Mouse (Mus musculus): ENCODE measurements around the gene Stkld1. TPM values are rescaled to one million over a fixed set of nuclear protein-coding genes. Genes with fewer than 3 reads are reported as not detected.

Stkld1 gene
- polyA plus RNA-seq, 1 experiment from 2014 or later: 0.13 TPM

DNA sequence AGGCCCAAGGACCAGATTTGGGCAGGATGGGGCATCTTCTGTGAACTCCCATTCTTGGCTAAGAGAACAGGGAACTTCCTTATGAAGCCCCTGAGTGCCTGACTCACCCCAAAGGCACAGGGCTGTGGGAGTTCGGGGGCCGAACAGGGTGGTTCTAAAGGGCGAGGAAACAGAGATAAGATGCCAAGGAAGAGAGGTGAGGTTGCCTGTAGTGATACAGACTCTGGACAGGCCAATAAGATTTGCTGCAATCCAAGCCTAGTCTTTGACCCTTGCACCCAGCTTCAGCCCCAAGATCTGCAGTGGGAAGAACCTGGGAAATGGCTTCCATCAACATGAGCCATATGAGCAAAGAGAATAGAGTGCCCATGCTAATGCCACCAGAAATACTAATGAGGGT is 9.4 kb downstream of the Stkld1 start:
- WGBS: 73% methylated on average over 3 of the region's 3 CpGs
- H3K27me3 ChIP-seq (replicated peaks; ENCODE audit: insufficient read depth, low read length): no peaks in the 10 kb centered on the region
- no peak overlapping the region for H3K4me2 ChIP-seq (replicated peaks; ENCODE audit: low read depth, low read length)
- no peaks in the 10 kb centered on the region for H3K9me3 ChIP-seq (ENCODE audit: low read length)
- DNase-seq (ENCODE audit: low spot score) (no peak), ATAC-seq (no peak)
- no peaks in the 10 kb centered on the region for H3K36me3 ChIP-seq (ENCODE audit: insufficient read depth, low read length)
- no peak overlapping the region for H3K27ac ChIP-seq (ENCODE audit: low read length)
- no peak overlapping the region for H3K9ac ChIP-seq (replicated peaks; ENCODE audit: low read depth)
- H3K4me3 ChIP-seq (ENCODE audit: low read depth, low read length): no peak overlapping the region
- no peak for TF ChIP-seq EP300 (IDR thresholded peaks at IDR 0.05)
- no peak for TF ChIP-seq CTCF (IDR thresholded peaks at IDR 0.05)
- no peaks in the 10 kb centered on the region for H3K4me1 ChIP-seq (ENCODE audit: insufficient read depth, low read depth, low read length)

DNA sequence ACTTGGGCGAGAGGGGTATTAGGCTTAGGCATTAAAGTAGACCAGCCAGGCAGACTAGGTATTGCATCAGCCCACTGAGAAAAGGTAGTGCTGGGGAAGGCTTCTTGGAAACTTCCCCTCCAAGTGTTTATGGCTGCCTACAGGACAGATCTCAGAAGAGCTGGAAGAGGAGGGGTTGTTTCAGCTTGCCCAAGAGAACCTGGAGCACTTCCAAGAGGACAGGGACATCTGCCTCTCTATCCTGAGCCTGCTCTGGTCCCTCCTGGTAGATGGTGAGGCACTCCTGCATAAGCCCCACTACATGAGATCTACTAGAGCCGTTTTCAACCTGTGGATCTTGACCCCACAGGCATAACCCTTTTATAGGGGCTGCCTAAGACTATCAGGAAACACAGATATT is 16.6 kb downstream of the Stkld1 start:
- Histone ChIP-seq H3K9me3 (ENCODE audit: low read length) (no peaks in the 10 kb centered on the region), H3K27me3 (replicated peaks; ENCODE audit: insufficient read depth, low read length) (no peaks in the 10 kb centered on the region), H3K27ac (ENCODE audit: low read length) (no peak overlapping the region), H3K4me2 (replicated peaks; ENCODE audit: low read depth, low read length) (no peak overlapping the region), H3K4me3 (ENCODE audit: low read depth, low read length) (no peak overlapping the region), H3K4me1 (ENCODE audit: insufficient read depth, low read depth, low read length) (no peaks in the 10 kb centered on the region), H3K36me3 (ENCODE audit: insufficient read depth, low read length) (peaks cover 11% of the 10 kb centered on the region), H3K9ac (replicated peaks; ENCODE audit: low read depth) (no peak overlapping the region)
- TF ChIP-seq CTCF (IDR thresholded peaks at IDR 0.05) (no peak), EP300 (IDR thresholded peaks at IDR 0.05) (no peak)
- ATAC-seq (no peak), DNase-seq (ENCODE audit: low spot score) (no peak)
- 82% methylated on average over 2 of the region's 2 CpGs for WGBS

GRCm38 (mm10) chr2:26951346-26951905 is 17.6 kb downstream of the Stkld1 start:
- no peak for TF ChIP-seq CTCF (IDR thresholded peaks at IDR 0.05)
- TF ChIP-seq EP300 (IDR thresholded peaks at IDR 0.05): no peak
- WGBS: 92% methylated on average over 8 of the region's 8 CpGs
- H3K27ac ChIP-seq (ENCODE audit: low read length): no peak overlapping the region
- H3K4me3 ChIP-seq (ENCODE audit: low read depth, low read length): no peak overlapping the region
- no peak overlapping the region for H3K9ac ChIP-seq (replicated peaks; ENCODE audit: low read depth)
- H3K9me3 ChIP-seq (ENCODE audit: low read length): no peaks in the 10 kb centered on the region
- no peaks in the 10 kb centered on the region for H3K4me1 ChIP-seq (ENCODE audit: insufficient read depth, low read depth, low read length)
- H3K27me3 ChIP-seq (replicated peaks; ENCODE audit: insufficient read depth, low read length): no peaks in the 10 kb centered on the region
- H3K4me2 ChIP-seq (replicated peaks; ENCODE audit: low read depth, low read length): no peak overlapping the region
- no peak for ATAC-seq
- no peak for DNase-seq (ENCODE audit: low spot score)
- peaks cover 17% of the 10 kb centered on the region for H3K36me3 ChIP-seq (ENCODE audit: insufficient read depth, low read length)

GRCm38 (mm10) chr2:26952193-26952592 is 18.3 kb downstream of the Stkld1 start:
- H3K4me2 ChIP-seq (replicated peaks; ENCODE audit: low read depth, low read length): no peak overlapping the region
- DNase-seq (ENCODE audit: low spot score) (no peak), ATAC-seq (no peak)
- H3K4me1 ChIP-seq (ENCODE audit: insufficient read depth, low read depth, low read length): no peaks in the 10 kb centered on the region
- H3K36me3 ChIP-seq (ENCODE audit: insufficient read depth, low read length): peaks cover 23% of the 10 kb centered on the region
- no peaks in the 10 kb centered on the region for H3K9me3 ChIP-seq (ENCODE audit: low read length)
- H3K4me3 ChIP-seq (ENCODE audit: low read depth, low read length): no peak overlapping the region
- 85% methylated on average over 4 of the region's 4 CpGs for WGBS
- H3K27ac ChIP-seq (ENCODE audit: low read length): no peak overlapping the region
- TF ChIP-seq EP300 (IDR thresholded peaks at IDR 0.05): no peak
- no peak for TF ChIP-seq CTCF (IDR thresholded peaks at IDR 0.05)
- no peak overlapping the region for H3K9ac ChIP-seq (replicated peaks; ENCODE audit: low read depth)
- H3K27me3 ChIP-seq (replicated peaks; ENCODE audit: insufficient read depth, low read length): no peaks in the 10 kb centered on the region

- no peak overlapping the region for H3K27ac ChIP-seq (ENCODE audit: low read length)
- H3K4me1 ChIP-seq (ENCODE audit: insufficient read depth, low read depth, low read length): no peaks in the 10 kb centered on the region
- ATAC-seq (no peak), DNase-seq (ENCODE audit: low spot score) (no peak)
- 89% methylated on average over 8 of the region's 8 CpGs for WGBS
- TF ChIP-seq CTCF (IDR thresholded peaks at IDR 0.05) (no peak), EP300 (IDR thresholded peaks at IDR 0.05) (no peak)
- no peak overlapping the region for H3K4me3 ChIP-seq (ENCODE audit: low read depth, low read length)
- H3K9ac ChIP-seq (replicated peaks; ENCODE audit: low read depth): no peak overlapping the region
- H3K9me3 ChIP-seq (ENCODE audit: low read length): no peaks in the 10 kb centered on the region
- H3K36me3 ChIP-seq (ENCODE audit: insufficient read depth, low read length): peaks cover 23% of the 10 kb centered on the region
- no peaks in the 10 kb centered on the region for H3K27me3 ChIP-seq (replicated peaks; ENCODE audit: insufficient read depth, low read length)
- no peak overlapping the region for H3K4me2 ChIP-seq (replicated peaks; ENCODE audit: low read depth, low read length)
Measured at GRCm38 (mm10) chr2:26952866-26953265, 19.0 kb downstream of the Stkld1 start.

DNA sequence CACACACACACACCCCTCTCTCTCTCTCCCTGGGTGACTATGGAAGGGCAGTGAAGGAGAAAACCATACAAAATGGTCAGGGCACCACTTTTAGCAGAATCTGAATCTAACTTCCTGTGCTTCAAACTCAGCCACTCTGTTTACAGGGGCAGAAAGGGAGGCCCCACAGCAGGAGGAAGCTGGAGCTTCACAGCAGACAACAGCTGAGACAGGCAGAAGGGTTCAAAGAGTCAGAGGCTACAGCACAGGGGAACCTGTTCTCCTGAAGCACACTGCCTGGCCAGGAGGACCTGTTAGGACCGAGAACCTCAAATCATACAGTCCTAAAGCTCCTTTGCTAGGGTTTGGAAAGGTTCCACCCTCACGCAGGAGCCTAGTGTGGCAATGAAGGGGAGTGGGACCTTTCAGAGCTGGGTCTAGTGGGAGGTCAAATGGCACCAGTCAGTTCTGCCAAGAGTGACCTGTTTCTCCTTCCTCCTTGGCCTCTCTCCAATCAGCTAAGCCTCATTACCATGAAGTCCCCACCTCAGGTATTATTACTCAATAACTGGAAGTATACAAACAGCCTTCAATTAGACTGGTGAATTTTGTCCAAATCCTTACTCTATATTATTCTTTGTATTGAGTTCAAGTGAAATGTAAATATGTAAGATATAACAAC is 21.0 kb downstream of the Stkld1 start:
- no peaks in the 10 kb centered on the region for H3K9me3 ChIP-seq (ENCODE audit: low read length)
- peaks cover 27% of the 10 kb centered on the region for H3K36me3 ChIP-seq (ENCODE audit: insufficient read depth, low read length)
- H3K27ac ChIP-seq (ENCODE audit: low read length): no peak overlapping the region
- WGBS: 86% methylated on average over 2 of the region's 2 CpGs
- H3K4me3 ChIP-seq (ENCODE audit: low read depth, low read length): no peak overlapping the region
- TF ChIP-seq CTCF (IDR thresholded peaks at IDR 0.05) (no peak), EP300 (IDR thresholded peaks at IDR 0.05) (no peak)
- ATAC-seq: no peak
- no peak overlapping the region for H3K4me2 ChIP-seq (replicated peaks; ENCODE audit: low read depth, low read length)
- peak; percentile 42 for DNase-seq (ENCODE audit: low spot score)
- no peaks in the 10 kb centered on the region for H3K27me3 ChIP-seq (replicated peaks; ENCODE audit: insufficient read depth, low read length)
- no peaks in the 10 kb centered on the region for H3K4me1 ChIP-seq (ENCODE audit: insufficient read depth, low read depth, low read length)
- H3K9ac ChIP-seq (replicated peaks; ENCODE audit: low read depth): no peak overlapping the region

Data from lung, postnatal 0 days (tissue).